Mouse (Mus musculus): Measurements from ENCODE around the gene Utp14a.

- no peak for TF ChIP-seq CTCF (IDR thresholded peaks at IDR 0.05; ENCODE audit: low read depth, low read length)
- TF ChIP-seq TAL1 (conservative IDR thresholded peaks at IDR 0.05; ENCODE audit: low read depth, low read length): no peak
These were observed 54.2 kb downstream of the Utp14a start for GRCm38 (mm10) chrX:48310706-48311517.

Data from G1E (cell line).